Mouse (Mus musculus) myocyte (in vitro differentiated cells): ENCODE data around the gene Faim2.

Experiments used
- CEBPB ChIP-seq: IDR thresholded peaks from 2 replicates; pipeline ENCODE4 v1.6.1; 2011; ENCODE audit warnings: mild to moderate bottlenecking, moderate library complexity; ENCODE audit not compliant: poor library complexity, insufficient read depth, severe bottlenecking
- E2F4 ChIP-seq: IDR thresholded peaks from one replicate; pipeline ENCODE4 v1.6.1; 2011; ENCODE audit warnings: mild to moderate bottlenecking, control low read depth, moderate library complexity; ENCODE audit not compliant: insufficient read depth
- MAX ChIP-seq: IDR thresholded peaks from one replicate; pipeline ENCODE4 v1.6.1; 2011; ENCODE audit warnings: low read depth, mild to moderate bottlenecking, control low read depth
- MYOD1 ChIP-seq, 3 experiments: IDR thresholded peaks; one replicate each; pipeline ENCODE4 v1.6.1; 2011; ENCODE audit warnings: control low read depth in 2 of 3, low read depth in 2 of 3, mild to moderate bottlenecking in 2 of 3, moderate library complexity in 1 of 3; ENCODE audit not compliant: insufficient read length in 2 of 3, control insufficient read depth in 1 of 3
- POLR2A ChIP-seq: IDR thresholded peaks from one replicate; pipeline ENCODE4 v1.6.1; 2011; ENCODE audit warnings: low read depth, mild to moderate bottlenecking, control low read depth, moderate library complexity; ENCODE audit not compliant: insufficient read length
- POLR2AphosphoS2 ChIP-seq: IDR thresholded peaks from one replicate; pipeline ENCODE4 v1.6.1; 2011; ENCODE audit warnings: low read depth, control low read depth; ENCODE audit not compliant: insufficient read length
- SRF ChIP-seq: IDR thresholded peaks from one replicate; pipeline ENCODE4 v1.6.1; 2011; ENCODE audit warnings: low read depth; ENCODE audit not compliant: control insufficient read depth, insufficient read length
- TCF12 ChIP-seq: IDR thresholded peaks from one replicate; pipeline ENCODE4 v1.6.1; 2011; ENCODE audit warnings: mild to moderate bottlenecking, control low read depth; ENCODE audit not compliant: poor library complexity, insufficient read depth, severe bottlenecking
- TCF3 ChIP-seq: IDR thresholded peaks from one replicate; pipeline ENCODE4 v1.6.1; 2011; ENCODE audit warnings: low read depth, control low read depth; ENCODE audit not compliant: insufficient read length
- USF1 ChIP-seq: IDR thresholded peaks from one replicate; pipeline ENCODE4 v1.6.1; 2011; ENCODE audit warnings: low read depth, mild to moderate bottlenecking, control low read depth, moderate library complexity

DNA sequence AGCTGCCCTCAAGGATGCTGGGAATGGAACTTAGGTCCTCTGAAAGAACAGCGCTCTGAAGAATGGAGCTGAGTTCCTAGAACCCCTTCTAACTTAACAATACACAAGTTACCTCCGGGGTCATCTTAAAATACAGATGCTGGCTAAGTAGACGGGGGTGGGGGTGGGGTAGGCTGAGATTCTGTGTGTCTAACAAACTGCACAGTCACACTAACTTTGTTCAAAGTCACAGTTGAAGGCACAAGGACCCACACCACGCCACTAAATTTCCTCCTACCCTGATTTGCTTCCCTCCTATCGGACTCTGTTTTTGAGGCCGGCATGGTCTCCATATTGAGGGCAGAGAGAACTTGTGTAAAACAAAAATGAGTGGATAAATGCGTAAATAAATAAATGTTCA is 55.0 kb downstream of the Faim2 start:
- TF ChIP-seq MAX = no peak
- TF ChIP-seq POLR2A = no peak
- peak; percentile 38 for TF ChIP-seq POLR2AphosphoS2
- TF ChIP-seq TCF3 = no peak
- no peak for TF ChIP-seq USF1
- no peak for TF ChIP-seq TCF12
- no peak for TF ChIP-seq MYOD1 (IDR thresholded peaks at IDR 0.05; ENCODE audit: control insufficient read depth in 1 of 3, insufficient read length in 2 of 3, low read depth in 2 of 3)
- no peak for TF ChIP-seq SRF
- no peak for TF ChIP-seq CEBPB
- no peak for TF ChIP-seq E2F4
